Mouse (Mus musculus): ENCODE measurements around the gene Rbm14. TPM values are rescaled to one million over a fixed set of nuclear protein-coding genes. Genes with fewer than 3 reads are reported as not detected.

The Rbm14 gene
- polyA plus RNA-seq, 1 experiment, result 27.4 TPM

DNA sequence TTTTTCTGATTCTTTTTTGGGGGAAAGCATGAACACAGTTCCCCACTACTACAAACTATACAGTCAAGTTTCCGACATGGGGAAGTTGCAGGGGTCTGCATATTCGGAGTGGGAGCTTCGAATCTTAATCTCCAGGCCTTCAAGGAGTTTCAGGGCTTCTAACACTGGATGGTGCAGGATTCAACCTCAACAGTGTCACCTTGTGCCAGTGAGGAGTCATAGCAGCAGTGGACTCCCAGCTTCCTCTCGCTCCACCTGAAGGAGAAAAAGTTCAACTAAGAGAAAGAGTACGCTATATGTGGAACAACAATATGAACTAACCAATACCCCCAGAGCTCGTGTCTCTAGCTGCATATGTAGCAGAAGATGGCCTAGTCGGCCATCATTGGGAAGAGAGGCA lies 36.1 kb upstream of the Rbm14 start:
- H3K27ac ChIP-seq (ENCODE audit: insufficient read depth, low read length), result no peak overlapping the region
- peak; percentile 47 to 50 for DNase-seq
- H3K27me3 ChIP-seq (ENCODE audit: control insufficient read depth, insufficient read depth, low read length), result no peaks in the 10 kb centered on the region; the same call in 1 of the 2 replicates
- 23% methylated on average over 7 of the region's 7 CpGs for WGBS
- no peaks in the 10 kb centered on the region for H3K4me1 ChIP-seq (ENCODE audit: control insufficient read depth, insufficient read depth, low read length)
- H3K4me3 ChIP-seq (replicated peaks; ENCODE audit: insufficient read depth, low read depth, low read length), result no peak overlapping the region
- no peak for TF ChIP-seq POLR2A (IDR thresholded peaks at IDR 0.05; ENCODE audit: borderline replicate concordance, insufficient read depth, low read length)
- peak; percentile 77 for TF ChIP-seq CTCF (IDR thresholded peaks at IDR 0.05; ENCODE audit: borderline replicate concordance, insufficient read depth, low read depth, low read length)

DNA sequence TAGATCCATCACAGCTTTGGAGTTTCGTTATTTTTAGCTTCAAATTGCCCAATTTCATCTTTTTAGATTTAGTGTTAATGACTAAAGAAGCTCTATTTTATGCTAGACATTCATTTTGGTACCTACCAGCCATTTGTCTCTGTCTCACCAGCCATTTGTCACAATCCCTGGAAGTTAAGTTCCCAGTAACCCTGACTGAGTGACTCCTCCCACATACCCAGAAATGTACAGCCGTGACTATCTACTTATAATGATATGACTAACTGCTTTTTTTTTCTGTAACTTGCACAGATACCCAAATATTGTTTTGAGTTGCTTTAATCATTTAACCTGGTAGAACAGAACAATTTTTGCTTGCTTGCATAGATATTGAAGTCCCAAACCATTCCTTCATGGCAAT lies 34.4 kb upstream of the Rbm14 start:
- 71% methylated on average over 2 of the region's 2 CpGs for WGBS
- TF ChIP-seq POLR2A (IDR thresholded peaks at IDR 0.05; ENCODE audit: borderline replicate concordance, insufficient read depth, low read length) (no peak), CTCF (IDR thresholded peaks at IDR 0.05; ENCODE audit: borderline replicate concordance, insufficient read depth, low read depth, low read length) (no peak)
- no peak overlapping the region for H3K4me3 ChIP-seq (replicated peaks; ENCODE audit: insufficient read depth, low read depth, low read length)

DNA sequence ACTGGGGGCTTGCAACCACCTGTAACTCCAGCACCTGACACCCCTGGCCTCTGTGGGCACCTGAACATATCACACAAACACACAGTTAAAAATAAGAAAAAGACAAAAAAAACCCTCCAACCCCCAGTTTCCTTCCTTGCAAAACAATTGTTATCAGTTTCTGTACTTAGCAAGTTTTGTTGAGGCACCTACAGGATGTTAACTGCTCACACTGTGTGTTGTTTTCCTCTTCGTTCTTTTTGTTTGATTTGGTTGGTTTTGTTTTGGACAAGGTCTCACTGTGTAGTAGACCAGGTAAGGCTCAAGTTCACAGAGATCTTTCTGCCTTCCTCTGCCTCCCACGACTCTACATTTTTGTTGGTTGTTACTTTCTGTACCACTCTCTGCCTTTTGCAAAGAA lies 31.2 kb upstream of the Rbm14 start:
- no peak overlapping the region for H3K27ac ChIP-seq (ENCODE audit: insufficient read depth, low read length)
- H3K4me1 ChIP-seq (ENCODE audit: control insufficient read depth, insufficient read depth, low read length), result 0 out of 2 replicates have a peak, but pooled peaks cover 3% of the 10 kb centered on the region
- TF ChIP-seq POLR2A (IDR thresholded peaks at IDR 0.05; ENCODE audit: borderline replicate concordance, insufficient read depth, low read length) (no peak), CTCF (IDR thresholded peaks at IDR 0.05; ENCODE audit: borderline replicate concordance, insufficient read depth, low read depth, low read length) (no peak)
- no peak overlapping the region for H3K4me3 ChIP-seq (replicated peaks; ENCODE audit: insufficient read depth, low read depth, low read length)
- DNase-seq, result no peak
- 71% methylated on average over 2 of the region's 2 CpGs for WGBS
- no peaks in the 10 kb centered on the region; the same call in 1 of the 2 replicates for H3K27me3 ChIP-seq (ENCODE audit: control insufficient read depth, insufficient read depth, low read length)

More for the DNA sequence above, 34.4 kb upstream of the Rbm14 start:
- no peak overlapping the region for H3K27ac ChIP-seq (ENCODE audit: insufficient read depth, low read length)
- DNase-seq, result no peak
- H3K27me3 ChIP-seq (ENCODE audit: control insufficient read depth, insufficient read depth, low read length), result no peaks in the 10 kb centered on the region; the same call in 1 of the 2 replicates
- no peaks in the 10 kb centered on the region for H3K4me1 ChIP-seq (ENCODE audit: control insufficient read depth, insufficient read depth, low read length)

DNA sequence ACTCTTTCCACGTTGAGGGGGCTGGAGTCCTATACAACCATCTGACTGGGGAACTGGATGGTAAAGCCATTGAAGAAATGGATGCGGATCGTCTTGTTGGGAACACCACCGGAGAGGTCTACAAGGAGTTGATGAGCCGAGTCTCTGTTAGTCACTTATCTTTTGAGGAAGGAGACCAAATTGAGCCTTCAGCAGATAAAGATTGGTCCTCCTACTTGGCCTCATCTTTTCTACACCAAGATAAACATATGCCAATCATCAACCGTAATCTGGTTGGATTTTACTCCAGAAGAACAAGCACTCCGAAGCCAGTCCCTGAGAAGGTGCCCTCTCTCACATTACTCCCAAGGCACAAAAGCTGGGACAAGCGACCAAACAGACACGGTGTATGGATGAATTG lies 29.4 kb upstream of the Rbm14 start:
- no peak overlapping the region for H3K4me3 ChIP-seq (replicated peaks; ENCODE audit: insufficient read depth, low read depth, low read length)
- 85% methylated on average over 9 of the region's 9 CpGs for WGBS
- no peak for TF ChIP-seq POLR2A (IDR thresholded peaks at IDR 0.05; ENCODE audit: borderline replicate concordance, insufficient read depth, low read length)
- no peak for DNase-seq
- no peaks in the 10 kb centered on the region for H3K27me3 ChIP-seq (ENCODE audit: control insufficient read depth, insufficient read depth, low read length)
- H3K27ac ChIP-seq (ENCODE audit: insufficient read depth, low read length), result no peak overlapping the region
- H3K4me1 ChIP-seq (ENCODE audit: control insufficient read depth, insufficient read depth, low read length), result 0 out of 2 replicates have a peak, but pooled peaks cover 3% of the 10 kb centered on the region

DNA sequence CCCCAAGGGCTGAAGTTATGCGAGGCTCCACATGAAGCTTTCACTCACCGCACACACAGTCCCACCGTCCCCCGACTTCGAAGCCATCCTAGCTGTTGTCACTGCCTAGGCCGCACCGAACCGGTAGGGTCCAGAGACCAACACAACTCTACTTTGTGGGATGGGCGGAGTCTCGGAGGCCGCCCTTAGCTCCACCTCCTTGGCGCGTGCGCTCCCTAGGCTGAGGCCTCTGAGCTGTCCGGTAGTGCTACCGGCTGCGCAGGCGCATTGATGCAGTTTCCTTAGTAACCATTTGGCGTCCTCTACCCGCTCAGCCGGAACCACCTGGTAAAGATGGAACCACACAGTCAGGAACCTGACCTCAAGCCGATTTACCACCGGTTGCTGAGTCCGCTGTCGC lies 27.7 kb upstream of the Rbm14 start, which contains the start of the genes Ccs and Ccdc87:
Gene Ccs, minus strand, starts transcription at position 184 of the 400 bp plus-strand sequence.
Gene Ccdc87, plus strand, starts transcription at position 218 of the 400 bp plus-strand sequence.
- Histone ChIP-seq H3K4me1 (ENCODE audit: control insufficient read depth, insufficient read depth, low read length) (0 out of 2 replicates have a peak, but pooled peaks cover 3% of the 10 kb centered on the region), H3K27me3 (ENCODE audit: control insufficient read depth, insufficient read depth, low read length) (no peaks in the 10 kb centered on the region), H3K27ac (ENCODE audit: insufficient read depth, low read length) (no peak within 1 kb of the TSS), H3K4me3 (replicated peaks; ENCODE audit: insufficient read depth, low read depth, low read length) (peak within 1 kb of the TSS; percentile 92)
- TF ChIP-seq CTCF (IDR thresholded peaks at IDR 0.05; ENCODE audit: borderline replicate concordance, insufficient read depth, low read depth, low read length) (no peak), POLR2A (IDR thresholded peaks at IDR 0.05; ENCODE audit: borderline replicate concordance, insufficient read depth, low read length) (peak; percentile 54; the same call in 1 of the 2 replicates)
- peak; percentile 97 for DNase-seq
- WGBS, result under 1% methylated on average over 25 of the region's 25 CpGs

DNA sequence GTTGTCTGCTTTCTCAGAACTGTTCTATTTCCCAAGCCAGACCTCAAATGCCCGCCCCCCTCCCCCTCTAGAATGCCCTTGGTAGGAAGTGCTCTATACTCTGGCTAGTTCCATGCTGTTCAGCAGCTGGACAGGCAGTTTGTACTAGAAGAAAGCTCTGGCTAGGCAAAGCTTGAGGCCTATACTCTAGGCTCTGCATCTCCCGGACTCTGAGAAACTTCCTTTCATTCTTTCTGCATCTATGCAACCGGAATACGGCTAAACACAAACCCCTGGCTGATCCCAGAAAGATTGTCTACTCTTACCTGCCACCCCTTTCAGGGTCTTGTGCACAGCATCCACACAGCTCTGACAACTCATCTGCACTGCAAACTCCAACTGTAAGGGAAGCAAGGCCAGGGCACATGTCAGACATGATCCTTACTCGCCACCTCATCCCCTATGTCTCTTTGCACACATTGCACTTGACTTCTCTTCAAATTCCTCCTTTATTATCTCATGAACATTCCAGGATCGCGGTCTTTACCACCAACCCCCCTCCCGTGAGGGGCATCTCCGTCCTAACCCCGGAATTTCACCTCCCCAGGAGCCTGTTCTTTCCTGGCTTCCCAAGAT lies 27.2 kb upstream of the Rbm14 start:
- Histone ChIP-seq H3K27me3 (ENCODE audit: control insufficient read depth, insufficient read depth, low read length) (no peaks in the 10 kb centered on the region), H3K4me1 (ENCODE audit: control insufficient read depth, insufficient read depth, low read length) (0 out of 2 replicates have a peak, but pooled peaks cover 3% of the 10 kb centered on the region), H3K4me3 (replicated peaks; ENCODE audit: insufficient read depth, low read depth, low read length) (peak overlapping the region; percentile 92), H3K27ac (ENCODE audit: insufficient read depth, low read length) (no peak overlapping the region)
- WGBS, result 24% methylated on average over 10 of the region's 10 CpGs
- DNase-seq, result no peak
- TF ChIP-seq CTCF (IDR thresholded peaks at IDR 0.05; ENCODE audit: borderline replicate concordance, insufficient read depth, low read depth, low read length) (no peak), POLR2A (IDR thresholded peaks at IDR 0.05; ENCODE audit: borderline replicate concordance, insufficient read depth, low read length) (no peak)

DNA sequence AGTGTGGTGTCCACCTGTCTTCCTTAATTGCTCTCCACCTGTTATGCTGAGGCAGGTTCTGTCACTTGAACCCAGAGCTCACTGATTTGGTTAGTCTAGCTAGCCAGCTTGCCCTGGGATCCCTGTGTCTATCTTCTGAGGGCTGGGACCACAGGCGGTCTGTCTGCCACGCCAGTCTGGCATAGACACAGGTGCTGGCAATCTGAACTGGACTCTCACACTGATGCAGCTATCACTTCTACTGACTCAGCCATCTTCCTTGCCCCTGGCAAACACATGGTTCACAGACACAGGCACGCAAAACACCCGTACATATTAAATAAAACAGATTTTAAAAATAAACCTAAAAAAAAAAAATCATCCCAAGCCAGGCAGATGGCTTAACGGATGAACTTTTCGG lies 25.6 kb upstream of the Rbm14 start:
- no peak for DNase-seq
- H3K27me3 ChIP-seq (ENCODE audit: control insufficient read depth, insufficient read depth, low read length), result no peaks in the 10 kb centered on the region
- WGBS, result 63% methylated on average over 6 of the region's 6 CpGs
- H3K27ac ChIP-seq (ENCODE audit: insufficient read depth, low read length), result no peak overlapping the region
- H3K4me3 ChIP-seq (replicated peaks; ENCODE audit: insufficient read depth, low read depth, low read length), result no peak overlapping the region
- 0 out of 2 replicates have a peak, but pooled peaks cover 3% of the 10 kb centered on the region for H3K4me1 ChIP-seq (ENCODE audit: control insufficient read depth, insufficient read depth, low read length)
- TF ChIP-seq POLR2A (IDR thresholded peaks at IDR 0.05; ENCODE audit: borderline replicate concordance, insufficient read depth, low read length) (no peak), CTCF (IDR thresholded peaks at IDR 0.05; ENCODE audit: borderline replicate concordance, insufficient read depth, low read depth, low read length) (no peak)

DNA sequence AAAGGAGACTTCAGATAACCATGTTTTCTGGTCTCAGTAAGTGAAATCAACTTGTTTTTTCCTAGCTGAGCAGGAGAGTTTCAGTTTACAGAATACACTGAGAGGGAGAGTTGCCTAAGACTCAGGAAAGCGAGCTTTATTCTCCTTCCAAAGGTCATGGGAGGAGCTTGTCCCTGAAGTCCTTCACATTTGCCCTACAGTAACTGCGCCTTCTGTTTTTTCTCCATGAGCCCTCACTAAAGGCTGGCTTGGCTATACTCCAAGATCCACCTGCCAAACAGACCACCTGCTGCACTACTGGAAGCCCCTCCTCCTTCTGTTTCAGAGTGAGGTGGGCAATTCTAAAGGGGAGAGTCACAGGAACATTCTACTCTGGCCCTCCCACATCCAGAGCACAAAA lies 24.7 kb upstream of the Rbm14 start:
- no peak overlapping the region for H3K4me3 ChIP-seq (replicated peaks; ENCODE audit: insufficient read depth, low read depth, low read length)
- H3K27ac ChIP-seq (ENCODE audit: insufficient read depth, low read length), result no peak overlapping the region
- H3K4me1 ChIP-seq (ENCODE audit: control insufficient read depth, insufficient read depth, low read length), result 0 out of 2 replicates have a peak, but pooled peaks cover 3% of the 10 kb centered on the region
- WGBS, result 66% methylated on average over 2 of the region's 2 CpGs
- no peak for DNase-seq
- H3K27me3 ChIP-seq (ENCODE audit: control insufficient read depth, insufficient read depth, low read length), result no peaks in the 10 kb centered on the region
- TF ChIP-seq POLR2A (IDR thresholded peaks at IDR 0.05; ENCODE audit: borderline replicate concordance, insufficient read depth, low read length) (no peak), CTCF (IDR thresholded peaks at IDR 0.05; ENCODE audit: borderline replicate concordance, insufficient read depth, low read depth, low read length) (no peak)

All from cerebellum, adult 2 months (tissue).